Mouse (Mus musculus) mouse embryonic stem cell (cell line): ENCODE data around the gene Gak.

Source experiments
- in situ Hi-C, 2 experiments: fragments of 300-500 bp; cut with MboI; formaldehyde crosslinking; loops; 1 replicate in 1 of 2; 3 replicates in 1 of 2; pipeline ENCODE4 v1.14.3; 2019 to 2020; ENCODE audit warnings: low sequenced_read_pairs in 2 of 2, low pct_unique_long_range_greater_than_20kb in 1 of 2, mixed read lengths in 1 of 2; ENCODE audit not compliant: unreplicated experiment in 1 of 2

Gak gene

DNA sequence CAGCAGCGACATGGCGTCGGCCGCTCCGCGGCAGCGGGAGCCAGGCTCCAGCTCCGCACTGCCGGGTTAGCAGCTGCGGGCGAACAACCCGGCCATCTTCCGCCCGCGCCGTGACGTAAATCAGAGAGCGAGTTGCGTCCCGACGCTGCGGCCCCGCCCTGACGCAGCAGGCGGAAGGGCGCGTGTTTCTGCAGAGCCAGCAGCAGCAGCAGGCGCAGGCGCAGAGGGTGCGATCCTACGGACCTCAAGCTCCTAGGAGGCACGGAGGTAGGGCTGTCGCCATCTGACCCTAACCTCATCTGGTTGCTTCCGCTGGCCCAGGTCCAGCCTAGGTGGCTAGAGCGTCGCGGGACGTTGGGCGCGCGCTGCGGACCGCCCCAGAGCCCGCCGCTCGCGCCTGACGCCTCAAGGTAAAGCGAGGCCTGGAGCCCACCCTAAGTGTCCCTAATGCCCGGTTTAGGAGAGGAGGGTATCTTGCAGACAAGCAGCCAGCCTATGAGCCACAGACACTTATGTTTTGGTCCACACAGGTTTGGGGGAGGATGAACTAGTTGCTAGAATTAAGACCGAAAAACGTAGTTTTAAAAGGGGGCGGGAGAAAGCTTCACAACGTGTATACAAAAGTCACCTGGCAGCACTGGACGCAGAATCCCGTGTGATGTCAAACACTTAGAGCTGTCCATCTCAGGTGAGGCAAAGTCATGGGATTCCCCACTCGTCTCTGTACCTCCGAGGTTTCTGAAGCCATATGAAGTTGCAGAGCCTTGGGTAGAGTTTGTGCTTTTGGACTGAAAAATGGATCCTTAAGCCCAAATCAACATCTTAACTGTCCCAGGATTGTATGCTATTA is at the start of gene Gak, which contains the start of gene Tmem175:
TSS of gene Gak (minus strand) at position 122 of the 850 bp plus-strand sequence.
TSS of gene Tmem175 (plus strand) at position 137 of the 850 bp plus-strand sequence.
- in situ Hi-C loops, result no loop called here

DNA sequence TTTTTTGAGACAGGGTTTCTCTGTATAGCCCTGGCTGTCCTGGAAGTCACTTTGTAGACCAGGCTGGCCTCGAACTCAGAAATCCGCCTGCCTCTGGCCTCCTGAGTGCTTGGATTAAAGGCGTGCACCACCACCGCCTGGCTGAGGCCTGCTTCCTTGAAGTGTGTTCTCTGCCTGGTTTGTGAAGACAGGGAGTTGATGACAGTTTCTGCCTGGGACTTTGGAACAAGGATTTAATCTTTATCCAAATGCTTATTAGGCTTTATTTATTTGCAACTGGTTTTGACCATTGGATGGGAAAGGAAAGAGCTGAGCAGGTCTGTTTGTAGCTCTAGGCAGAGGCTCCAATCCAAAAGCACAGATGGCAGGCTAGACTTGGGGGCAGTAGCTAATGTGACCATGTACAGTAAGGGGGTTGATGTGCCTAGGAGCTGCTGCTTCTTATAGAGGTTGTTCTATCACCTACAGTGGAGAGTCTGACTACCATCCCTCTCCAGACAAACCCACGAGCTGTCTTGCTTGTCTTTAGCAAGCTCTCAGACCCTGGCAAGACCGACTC is 48.8 kb upstream of the Gak start:
- in situ Hi-C loops, result no loop called here

DNA sequence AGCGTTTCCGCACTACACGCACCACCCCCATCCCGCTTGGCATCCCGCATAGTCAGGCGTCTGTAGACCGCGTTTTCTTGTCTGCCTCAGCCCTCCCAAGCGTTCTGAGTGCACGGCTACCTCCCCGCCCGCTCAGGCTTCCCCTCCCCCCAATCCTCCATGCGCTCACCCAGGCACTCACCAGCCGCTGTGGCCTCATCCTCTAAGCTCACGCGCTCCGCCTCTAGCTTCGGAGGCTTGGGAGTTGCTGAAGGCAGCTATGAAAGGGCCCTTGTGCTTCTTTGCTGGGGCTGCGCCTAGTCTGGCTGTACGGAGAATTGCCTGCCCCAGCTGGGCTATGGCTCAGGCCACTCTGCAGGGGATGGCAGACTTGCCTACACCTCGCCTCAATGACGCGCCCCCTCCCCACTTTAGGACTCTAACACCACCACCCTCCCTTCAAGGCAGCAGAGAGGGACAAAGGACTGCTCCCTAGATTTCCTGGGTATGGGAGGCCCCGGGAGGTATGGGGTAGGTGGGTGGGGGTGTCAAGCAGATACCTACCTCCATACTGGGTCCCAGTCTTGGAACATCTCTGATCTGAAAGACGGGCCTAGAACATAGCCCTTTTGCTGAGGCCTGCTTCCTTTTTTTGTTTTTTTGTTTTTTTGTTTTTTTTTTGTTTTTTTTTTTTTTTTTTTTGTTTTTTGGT is 48.2 kb upstream of the Gak start:
- in situ Hi-C loops, result no loop called here

DNA sequence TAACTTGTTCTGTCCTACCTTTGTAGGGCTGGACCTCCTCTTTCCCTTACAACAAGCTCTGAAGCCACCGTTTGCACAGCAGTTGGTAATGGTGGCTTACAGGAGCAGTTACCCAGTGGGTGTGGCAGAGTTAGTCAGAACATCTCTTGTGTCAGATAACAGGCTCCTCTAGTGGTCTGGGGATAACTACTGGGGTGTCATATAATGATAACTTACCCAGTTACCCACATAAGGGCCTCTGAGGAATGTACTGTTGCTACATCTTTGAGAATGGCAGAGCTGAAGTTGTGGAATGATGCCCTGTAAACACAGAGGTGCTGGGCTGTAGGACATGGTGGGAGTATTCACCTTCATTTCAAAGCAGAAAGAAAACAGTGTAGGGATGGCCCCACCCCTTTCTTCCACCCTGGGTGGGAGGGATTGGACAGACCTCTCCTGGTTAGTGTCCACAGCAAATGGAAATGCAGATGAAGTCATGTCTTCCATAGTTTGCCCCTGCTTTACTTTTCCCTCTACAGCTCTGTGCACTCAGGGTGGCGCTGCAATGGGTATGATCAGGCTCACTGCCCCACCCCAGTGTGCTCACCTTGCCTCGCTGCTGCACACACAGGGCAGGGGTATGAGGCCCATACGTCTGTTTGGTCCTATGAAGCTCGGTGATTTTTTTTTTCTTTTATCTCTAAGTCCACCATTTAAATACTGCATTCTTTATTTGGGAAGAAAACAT is 47.4 kb upstream of the Gak start:
- in situ Hi-C loops, result no loop called here

DNA sequence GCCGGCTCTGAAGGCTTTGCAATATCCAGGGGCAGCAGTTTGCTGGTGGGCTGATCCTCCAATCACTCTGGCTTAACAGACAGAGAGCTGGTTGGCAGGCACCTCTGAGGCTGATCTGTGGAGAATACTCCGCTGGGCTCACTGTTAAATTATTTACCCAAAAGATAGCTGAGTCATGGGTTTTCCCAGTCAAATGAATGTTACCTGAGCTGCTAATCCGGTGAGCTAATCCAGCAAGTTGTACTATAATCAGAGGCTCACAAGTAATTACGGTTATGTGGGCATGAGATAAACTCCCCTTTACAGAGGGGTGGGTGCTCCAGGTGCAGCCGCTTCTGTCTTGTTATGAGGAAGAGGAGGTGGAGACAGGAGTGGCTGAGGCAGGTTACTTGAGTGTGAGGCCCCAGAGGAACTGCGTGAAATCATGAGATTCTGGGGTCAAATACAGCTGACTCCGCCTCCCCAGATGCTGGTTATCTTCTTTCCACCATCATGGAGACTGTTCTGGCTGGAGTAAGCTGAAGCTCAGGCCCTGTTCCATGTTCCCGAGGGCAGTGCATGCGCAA is 45.8 kb upstream of the Gak start, which contains the start of gene Slc26a1:
TSS of gene Slc26a1 (minus strand) at position 319 of the 566 bp plus-strand sequence.
- in situ Hi-C loops, result no loop called here

DNA sequence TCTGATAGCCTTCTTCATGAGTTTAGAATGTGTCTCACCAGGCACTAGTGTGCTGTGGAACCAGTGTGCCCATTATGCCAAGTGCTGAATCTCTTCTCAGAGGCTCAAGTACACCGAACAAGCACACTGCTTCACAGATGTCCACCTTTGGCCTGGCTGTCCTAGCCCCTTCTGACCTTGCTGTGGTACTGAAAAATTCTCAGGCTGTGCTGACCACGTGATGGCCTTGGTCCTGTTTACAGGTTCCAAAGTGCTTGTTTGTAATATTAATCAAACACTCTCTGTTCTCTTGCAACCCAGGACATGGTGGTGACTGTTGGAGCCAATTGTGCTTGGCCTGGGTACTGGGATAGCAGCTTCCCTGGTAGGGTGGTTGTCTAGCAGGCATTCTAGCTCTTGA is 45.1 kb upstream of the Gak start:
- in situ Hi-C loops, result no loop called here

DNA sequence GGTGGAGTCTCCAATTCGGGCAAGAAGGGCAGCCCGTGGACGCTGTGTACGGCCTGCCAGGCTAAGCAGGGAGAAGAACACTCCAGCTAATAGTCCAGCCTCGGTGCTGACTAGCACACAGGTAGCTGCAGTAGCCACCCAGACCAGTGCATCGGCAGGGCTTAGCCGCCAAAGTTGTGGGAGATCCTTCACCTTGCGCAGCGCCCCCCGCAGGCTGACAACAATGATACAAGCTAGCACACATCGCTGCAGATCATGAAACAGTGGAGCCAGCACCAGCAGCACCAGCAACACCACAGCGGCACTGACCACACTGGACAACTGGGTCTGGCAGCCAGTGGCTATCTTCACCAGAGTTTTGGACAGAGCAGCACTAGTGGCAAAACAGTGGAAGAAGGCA is 42.2 kb upstream of the Gak start:
- in situ Hi-C loops, result no loop called here

DNA sequence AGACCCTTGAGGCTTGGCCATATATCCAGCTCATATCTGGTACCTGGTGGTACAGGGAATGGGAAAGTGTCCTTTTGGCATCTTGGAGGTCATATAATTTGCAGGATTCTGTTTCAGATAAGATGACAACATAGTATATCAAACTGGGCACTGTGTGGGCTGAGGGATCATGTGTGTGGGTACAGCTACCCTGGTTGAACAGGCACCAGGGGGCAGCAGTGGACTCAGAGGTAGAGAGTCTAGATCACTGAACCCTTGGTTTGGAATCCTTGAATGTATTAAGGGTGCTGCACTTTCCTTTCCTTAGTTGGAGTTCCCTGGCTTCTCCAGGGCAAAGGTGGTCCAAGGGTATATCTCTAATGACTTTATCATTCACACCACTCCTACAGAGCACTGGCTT is 41.2 kb upstream of the Gak start:
- in situ Hi-C loops, result no loop called here

DNA sequence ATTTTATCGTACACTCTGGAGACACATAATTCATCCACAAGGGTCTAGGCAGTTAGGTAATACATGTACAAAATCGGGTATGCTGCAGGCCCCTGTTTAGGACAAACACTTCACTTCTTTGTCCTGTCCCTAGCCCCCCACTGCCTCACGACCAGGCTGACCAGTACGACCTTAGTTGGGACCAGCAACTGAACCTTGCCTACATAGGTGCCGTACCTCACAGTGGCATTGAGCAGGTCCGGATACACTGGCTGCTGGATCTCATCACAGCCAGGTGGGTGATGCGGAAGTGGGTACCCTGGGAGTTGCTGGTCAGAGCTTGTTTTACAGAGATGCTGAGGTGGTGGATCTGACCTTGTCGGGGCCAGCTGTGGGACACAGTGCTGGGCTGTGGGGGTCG is 40.4 kb upstream of the Gak start:
- in situ Hi-C loops, result no loop called here

DNA sequence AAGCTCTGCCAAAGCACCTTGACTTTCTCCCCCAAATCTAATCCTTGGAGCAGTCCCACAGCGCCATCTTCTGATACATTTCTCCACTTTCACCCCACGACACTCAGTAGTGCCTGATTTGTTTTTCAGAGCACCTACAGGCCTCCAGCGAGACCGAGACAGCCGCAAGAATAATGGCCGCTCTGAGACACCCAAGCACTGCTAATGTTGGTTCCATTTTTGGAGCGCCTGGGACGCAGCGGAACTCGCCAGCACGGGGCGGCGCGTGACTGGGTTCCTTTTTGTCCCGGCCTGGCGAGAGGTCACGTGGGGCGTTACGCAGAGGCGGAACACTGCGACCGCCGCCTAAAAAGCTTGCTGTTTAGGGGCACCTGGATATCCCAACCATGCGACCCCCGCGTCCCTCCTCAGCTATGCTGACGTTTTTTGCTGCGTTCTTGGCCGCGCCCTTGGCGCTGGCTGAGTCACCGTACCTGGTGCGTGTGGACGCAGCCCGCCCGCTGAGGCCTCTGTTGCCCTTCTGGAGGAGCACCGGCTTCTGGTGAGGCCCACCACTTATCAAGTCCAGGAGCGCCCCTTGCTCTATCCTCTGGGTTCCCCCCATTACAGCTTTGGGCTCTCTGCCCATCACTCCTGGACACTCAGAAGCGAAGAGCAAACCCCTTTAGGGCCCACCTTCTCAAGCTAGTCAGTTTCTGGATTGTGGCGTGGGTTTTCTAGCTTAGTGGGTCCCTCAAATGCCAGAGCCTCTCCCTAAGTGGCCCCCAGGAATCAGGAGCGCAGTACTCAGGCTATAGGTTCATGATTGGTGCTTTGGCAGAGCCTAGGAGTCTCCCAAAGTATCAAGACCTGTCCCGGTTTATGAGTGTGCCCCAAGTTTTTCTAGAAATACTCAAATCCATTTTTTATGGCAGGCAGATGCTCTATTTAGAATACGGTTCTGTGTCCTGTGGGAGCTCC is 39.7 kb upstream of the Gak start, which contains the start of gene Dgkq:
TSS of gene Dgkq (minus strand) at position 696 of the 960 bp plus-strand sequence.
- in situ Hi-C loops, result no loop called here

DNA sequence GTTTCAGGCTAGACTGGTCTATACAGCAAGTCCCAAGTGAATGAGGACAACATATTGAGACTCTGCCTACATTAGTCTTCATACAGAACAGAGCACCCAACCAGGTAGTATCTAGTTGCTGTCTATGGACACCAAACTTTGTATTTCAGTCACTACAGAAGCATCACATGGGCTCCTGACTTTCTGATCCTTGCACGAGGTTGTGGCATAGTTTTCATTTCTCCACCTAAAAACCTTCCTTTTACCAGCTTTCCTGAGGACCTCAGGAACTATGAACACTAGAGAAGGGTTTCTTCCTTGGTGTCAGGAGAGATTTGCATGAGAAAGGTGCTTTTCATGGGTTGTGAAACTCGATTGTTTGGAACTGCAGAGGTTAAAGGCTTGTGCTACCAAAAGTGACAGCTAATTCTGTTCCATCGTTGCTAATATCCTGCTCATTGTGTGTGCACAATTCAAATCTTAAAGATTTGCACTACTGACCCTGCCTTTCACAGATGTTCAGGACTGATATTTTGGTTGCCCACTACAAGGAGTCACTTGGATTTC is 38.9 kb upstream of the Gak start:
- in situ Hi-C loops, result no loop called here

DNA sequence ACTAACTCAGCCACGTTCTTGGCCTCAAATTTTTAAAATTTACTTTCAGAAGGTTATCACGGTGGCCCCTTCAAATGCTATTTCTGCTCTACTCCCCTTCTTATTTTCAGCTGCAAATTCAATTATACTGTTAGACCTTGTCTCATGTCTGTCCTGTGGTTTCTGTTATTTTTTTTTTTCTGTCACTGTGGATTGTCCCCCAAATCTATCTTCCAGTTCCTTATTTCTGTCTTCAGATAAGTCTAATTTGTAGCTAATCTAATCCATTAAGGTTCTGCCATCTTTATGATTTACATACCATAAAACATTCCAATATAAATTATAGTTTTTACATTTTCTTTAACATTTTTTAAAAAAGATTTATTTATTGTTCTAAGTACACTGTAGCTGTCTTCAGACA is 37.8 kb upstream of the Gak start:
- in situ Hi-C loops, result no loop called here

DNA sequence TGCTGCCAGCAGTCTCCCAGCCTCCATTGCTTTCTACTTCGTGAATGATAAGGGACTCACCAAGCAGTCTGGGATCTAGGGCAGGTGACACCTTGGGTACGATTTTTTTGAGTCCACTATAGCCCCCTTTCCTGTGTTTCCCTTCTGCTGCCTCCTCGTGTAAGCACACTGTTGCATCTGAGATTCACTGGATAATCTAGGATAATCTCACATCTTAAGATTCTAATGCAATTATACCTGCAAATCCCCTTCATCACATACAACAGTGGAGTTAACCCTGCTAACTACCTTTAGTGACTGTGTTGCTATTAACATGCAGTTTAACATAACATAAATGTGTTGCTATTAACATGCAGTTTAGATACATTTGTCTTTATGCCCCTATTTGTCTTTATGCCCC is 35.5 kb upstream of the Gak start:
- in situ Hi-C loops, result no loop called here

DNA sequence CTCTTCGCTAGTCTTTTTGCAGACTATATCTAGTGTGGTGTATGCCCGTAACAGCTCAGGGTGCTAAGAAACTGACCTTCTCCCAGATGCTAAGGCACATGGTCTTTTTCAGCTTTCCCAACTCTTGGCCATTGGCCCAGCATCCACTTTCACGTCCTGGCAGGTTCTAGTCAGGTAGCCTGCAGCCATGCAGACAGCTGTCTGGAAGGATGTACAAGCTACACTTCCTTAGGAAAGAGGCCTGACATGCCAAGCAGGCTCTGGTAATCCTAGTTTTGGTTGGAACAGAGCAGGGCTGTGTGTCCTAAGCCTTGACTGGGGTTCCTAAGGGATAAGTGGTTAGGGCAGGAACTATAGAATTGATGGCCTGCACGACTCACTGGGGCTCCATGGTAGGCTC is 33.2 kb upstream of the Gak start:
- in situ Hi-C loops, result no loop called here

DNA sequence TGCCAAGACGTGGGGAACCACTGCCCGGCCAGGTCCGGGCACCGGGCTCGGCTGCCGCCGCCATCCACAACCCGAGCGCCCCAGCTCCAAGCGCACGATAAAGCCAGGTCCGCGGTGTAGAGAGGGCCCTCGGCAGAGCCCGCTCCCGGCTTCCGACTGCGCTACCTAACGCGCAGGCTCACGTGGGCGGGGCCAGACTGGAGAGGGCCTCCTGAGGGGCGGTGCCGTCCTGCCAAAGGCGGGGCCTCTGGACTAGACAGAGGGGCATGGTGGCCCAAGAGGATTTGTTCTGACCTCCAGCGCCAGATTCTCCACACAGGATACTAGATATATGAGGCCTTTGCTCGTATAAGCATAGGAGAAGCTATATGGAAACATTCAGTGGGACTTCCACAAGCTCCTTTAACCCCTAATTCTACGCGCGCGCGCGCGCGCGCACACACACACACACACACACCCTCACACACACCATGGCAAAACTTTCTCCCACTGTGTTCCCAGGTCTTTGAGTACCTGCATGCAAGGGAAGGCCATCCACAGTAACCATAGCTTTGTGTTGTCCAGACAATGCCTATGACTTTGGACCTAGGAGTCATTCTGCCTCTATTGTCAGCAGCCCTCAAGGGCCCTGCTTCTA is 31.2 kb upstream of the Gak start:
- in situ Hi-C loops, result no loop called here

DNA sequence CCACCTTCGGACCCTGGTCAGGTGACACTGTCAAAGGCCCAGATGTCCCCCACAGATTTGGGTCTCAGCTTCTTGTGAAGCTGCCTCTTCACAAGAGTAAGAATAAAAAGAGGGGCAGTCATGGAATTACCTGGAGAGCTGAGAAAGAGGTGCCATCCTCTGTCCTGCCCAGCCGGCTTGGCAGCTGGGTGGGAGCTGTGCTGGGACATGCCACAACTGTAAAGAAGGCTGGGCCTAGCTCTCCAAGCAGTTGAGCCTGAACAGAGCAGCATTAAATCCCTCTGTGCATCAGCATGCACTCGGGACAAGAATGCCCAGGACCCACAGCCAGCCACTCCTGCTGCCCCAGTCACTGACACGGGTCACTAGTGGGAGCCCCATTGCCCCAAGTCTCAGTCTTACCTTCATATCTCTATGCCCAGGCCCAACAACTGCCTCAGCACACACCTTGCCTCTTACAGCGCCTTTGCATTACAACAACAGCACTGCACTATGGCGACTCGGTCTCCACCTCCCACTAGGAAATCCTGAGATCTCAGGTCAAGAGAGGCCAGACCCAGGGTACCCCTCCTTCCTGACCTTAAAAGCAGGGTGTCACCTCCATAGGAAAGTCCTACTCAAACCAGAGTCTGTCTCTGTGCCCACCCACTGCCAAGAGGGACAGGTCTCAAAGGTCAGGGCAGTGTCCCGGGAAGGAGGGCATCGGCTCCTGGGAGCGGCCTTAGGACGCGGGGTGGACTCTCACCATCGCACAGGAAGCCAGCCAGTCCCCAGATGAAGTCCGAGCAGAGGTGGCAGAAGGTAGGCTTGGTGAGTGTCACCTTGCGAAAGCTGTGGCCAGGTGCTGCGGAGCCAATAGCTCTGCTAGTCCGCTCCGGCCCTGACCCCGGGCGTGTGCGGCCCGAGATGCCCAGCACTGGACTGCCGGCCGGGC is 30.4 kb upstream of the Gak start, which contains the start of gene Idua:
TSS of gene Idua (plus strand) at position 634 of the 934 bp plus-strand sequence.
- in situ Hi-C loops, result no loop called here
